Mouse (Mus musculus): Measurements from ENCODE around the gene Atg16l2.

- TF ChIP-seq POLR2A (IDR thresholded peaks at IDR 0.05; ENCODE audit: borderline replicate concordance, insufficient read depth, low read length): no peak
- no peak for TF ChIP-seq CTCF (IDR thresholded peaks at IDR 0.05; ENCODE audit: borderline replicate concordance, insufficient read depth, low read depth, low read length)
These were observed 17.7 kb upstream of the Atg16l2 start for GRCm38 (mm10) chr7:101319796-101320195.
